Mouse (Mus musculus) adrenal gland, adult 18-20 months (tissue): Measurements from ENCODE around the gene Tmem229a. TPM values are rescaled to one million over a fixed set of nuclear protein-coding genes. Genes with fewer than 3 reads are reported as not detected.

Experiments
- DNase-seq, 2 experiments: peaks; one replicate each; pipeline ENCODE4 v3.0.0; 2021 to 2022; ENCODE audit warnings: low spot score in 2 of 2
- long read RNA-seq, 2 experiments: library from polyadenylated mRNA; stranded (forward); transcript quantifications; one replicate each; pipeline ENCODE4 v2.0.0; 2021
- total RNA-seq, 2 experiments: library from RNA; stranded (reverse); gene quantifications; 1 replicate in 1 of 2; 2 replicates in 1 of 2; pipeline ENCODE4 v1.2.3; 2021

Gene Tmem229a
- total RNA-seq = under 1 TPM; 0.06 to 0.20 TPM
- long read RNA-seq, experiment 1 = 0 reads
- long read RNA-seq, experiment 2 = 0 reads

- DNase-seq = peak; percentile 16 to 22
Observed at GRCm38 (mm10) chr6:24955946-24956585, at the start of gene Tmem229a. Gene Tmem229a (minus strand): TSS chr6:24956297.

GRCm38 (mm10) chr6:24993754-24994153 is 37.7 kb upstream of the Tmem229a start:
- no peak for DNase-seq

- DNase-seq = no peak
Observed at GRCm38 (mm10) chr6:24989836-24990235, 33.7 kb upstream of the Tmem229a start.

GRCm38 (mm10) chr6:24976176-24976575 is 20.1 kb upstream of the Tmem229a start:
- no peak for DNase-seq

GRCm38 (mm10) chr6:24968471-24969223 is 12.6 kb upstream of the Tmem229a start:
- DNase-seq = no peak

GRCm38 (mm10) chr6:24967726-24968125 is 11.6 kb upstream of the Tmem229a start:
- DNase-seq = no peak

- no peak for DNase-seq
Observed at GRCm38 (mm10) chr6:24966010-24966682, 10.0 kb upstream of the Tmem229a start.

- DNase-seq = no peak
Observed at GRCm38 (mm10) chr6:24963754-24964153, 7.7 kb upstream of the Tmem229a start.

GRCm38 (mm10) chr6:24956586-24956973 is 483 bp upstream of the Tmem229a start:
- DNase-seq = no peak

GRCm38 (mm10) chr6:24955131-24955945 is 759 bp downstream of the Tmem229a start:
- DNase-seq = peak; percentile 16 to 21

GRCm38 (mm10) chr6:24954126-24954525 is 2.0 kb downstream of the Tmem229a start:
- DNase-seq = no peak

- no peak for DNase-seq
Observed at GRCm38 (mm10) chr6:24952341-24952740, 3.8 kb downstream of the Tmem229a start.

GRCm38 (mm10) chr6:24950669-24951068 is 5.4 kb downstream of the Tmem229a start:
- no peak for DNase-seq

- no peak for DNase-seq
Observed at GRCm38 (mm10) chr6:24925076-24925785, 30.9 kb downstream of the Tmem229a start.

GRCm38 (mm10) chr6:24913591-24913990 is 42.5 kb downstream of the Tmem229a start:
- no peak for DNase-seq

- DNase-seq = no peak
Observed at GRCm38 (mm10) chr6:24910728-24911105, 45.4 kb downstream of the Tmem229a start.

GRCm38 (mm10) chr6:24910016-24910727 is 45.9 kb downstream of the Tmem229a start:
- no peak for DNase-seq

- DNase-seq = no peak
Observed at GRCm38 (mm10) chr6:24907824-24908223, 48.3 kb downstream of the Tmem229a start.

GRCm38 (mm10) chr6:24905101-24905500 is 51.0 kb downstream of the Tmem229a start:
- DNase-seq = no peak
